Mouse (Mus musculus) right cerebral cortex, postnatal 36 days (tissue): Measurements from ENCODE around the gene Tmem107.

Experiments
- DNase-seq, 2 experiments: peaks; one replicate each; pipeline ENCODE4 v3.0.0; 2022; ENCODE audit warnings: low spot score in 2 of 2, mixed read lengths in 1 of 2

Gene Tmem107

DNA sequence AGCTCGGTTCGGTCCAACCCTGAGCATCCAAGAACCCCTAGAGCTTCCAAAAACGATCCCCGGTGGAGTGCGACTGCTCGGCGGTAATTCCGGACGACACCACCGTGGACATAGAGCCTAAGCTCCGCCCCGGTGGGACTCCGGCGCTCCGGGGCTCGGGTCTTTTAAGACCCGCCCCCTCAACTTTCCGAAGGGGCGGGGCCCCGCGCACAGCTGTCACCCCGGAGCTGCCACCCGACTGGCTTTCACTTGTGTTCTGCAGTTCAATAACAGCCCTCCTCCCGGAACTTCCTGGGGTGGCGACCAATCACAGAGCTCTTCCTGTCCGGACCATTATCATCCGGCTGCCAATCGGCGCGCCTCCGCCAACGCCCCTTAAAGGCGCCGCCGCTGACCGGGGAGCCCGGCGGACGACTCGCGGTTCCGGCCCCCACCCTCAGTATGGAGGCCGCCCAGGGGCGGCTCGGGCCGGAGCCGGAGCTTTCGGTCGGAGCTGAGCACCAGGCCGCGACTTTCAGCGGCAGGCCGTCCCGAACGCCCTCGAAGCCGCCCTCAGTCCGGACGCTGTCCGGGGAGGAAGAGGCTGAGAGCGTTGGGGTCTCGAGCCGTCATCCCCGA lies 11.1 kb upstream of the Tmem107 start, which contains the start of gene Borcs6:
Borcs6 (plus strand) TSS at position 361 of the 618 bp plus-strand sequence.
- DNase-seq, result peak; percentile 97 to 98

DNA sequence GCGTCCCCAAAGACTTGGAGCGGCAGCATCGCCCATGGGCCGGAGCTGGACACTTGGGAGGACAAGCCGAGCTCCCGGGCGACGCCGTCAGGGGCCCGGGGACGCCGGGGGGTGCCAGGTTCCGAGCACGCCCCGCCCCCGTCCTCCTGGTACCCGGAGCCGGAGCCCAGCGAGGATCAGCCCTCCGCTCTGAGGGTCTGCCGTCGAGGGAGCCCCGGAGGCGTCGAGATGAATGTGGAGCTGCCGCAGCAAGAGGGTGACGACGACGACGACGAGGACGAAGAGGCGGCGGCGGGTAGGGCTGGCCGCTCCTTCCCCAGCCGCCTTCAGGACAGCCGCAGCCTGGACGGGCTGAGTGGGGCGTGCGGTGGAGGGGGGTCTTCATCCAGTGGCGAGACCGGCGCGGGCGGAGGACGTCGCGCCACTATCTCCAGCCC lies 10.6 kb upstream of the Tmem107 start:
- DNase-seq, result no peak

DNA sequence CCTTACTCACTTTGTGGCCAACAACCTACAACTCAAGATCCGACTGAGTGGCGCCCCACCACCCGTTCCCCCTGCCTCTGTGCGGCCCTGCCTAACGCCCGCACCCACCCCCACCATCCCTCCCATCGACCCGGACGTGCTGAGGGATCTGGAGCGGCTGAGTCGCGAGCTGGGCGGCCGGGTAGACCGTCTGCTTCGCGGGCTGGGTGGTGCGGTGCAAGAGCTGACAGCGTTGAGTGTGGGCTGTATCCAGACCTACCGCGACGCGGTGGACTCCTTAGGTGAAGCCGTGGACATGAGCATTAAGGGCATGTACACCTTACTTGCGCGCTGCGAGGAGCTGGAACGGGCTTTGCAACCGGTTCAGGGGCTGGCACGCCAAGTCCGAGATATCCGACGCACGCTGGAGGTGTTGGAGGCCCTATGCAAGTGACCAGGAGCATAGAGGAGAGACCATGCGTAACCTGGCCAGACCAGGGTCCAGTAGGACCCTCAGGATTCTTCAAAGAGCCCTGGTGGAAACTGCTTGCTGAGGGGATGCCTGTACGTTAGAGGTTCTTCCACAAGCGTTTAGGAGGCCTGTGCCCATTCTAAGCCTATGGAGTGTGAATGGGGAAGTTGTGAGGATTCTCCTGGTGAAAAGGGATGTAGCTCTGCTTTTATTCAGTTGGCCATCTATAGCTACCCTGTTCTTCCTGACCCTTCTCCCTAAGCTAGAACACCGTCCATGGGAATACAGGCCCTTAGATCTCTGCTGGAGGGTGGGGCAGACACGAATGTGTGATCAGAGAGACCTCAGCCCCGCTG lies 10.0 kb upstream of the Tmem107 start:
- DNase-seq, result no peak

DNA sequence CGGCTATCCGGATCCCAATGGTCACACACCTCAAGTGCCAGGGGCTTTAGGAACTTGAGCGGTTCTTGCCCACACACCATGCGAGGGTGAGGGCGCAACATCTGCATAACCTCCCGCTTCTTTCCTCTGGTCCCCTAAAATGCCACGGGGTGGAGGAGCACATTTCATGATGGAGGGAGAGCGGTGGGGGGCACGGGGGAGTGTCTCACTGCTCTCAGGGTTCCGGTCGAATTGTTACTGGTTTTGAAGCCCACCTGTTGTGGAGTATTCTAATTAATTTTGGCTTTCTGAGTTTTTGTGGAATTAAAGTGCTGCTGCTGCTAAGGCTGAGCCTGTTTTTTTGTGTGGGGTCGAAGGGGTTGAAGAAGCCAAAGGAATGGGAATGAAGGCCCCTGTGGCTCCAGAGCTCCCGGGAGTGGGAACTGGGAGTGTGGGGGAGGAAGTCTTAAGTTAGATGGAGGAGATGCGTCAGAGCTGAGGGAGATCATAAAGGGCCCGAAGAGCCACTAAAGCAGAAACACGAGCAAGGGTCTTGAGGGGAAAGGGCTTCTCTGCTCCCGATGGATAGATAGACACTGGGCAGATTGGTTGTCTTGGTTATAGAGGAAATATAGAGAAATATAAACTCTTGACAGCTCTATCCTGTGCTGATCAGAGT lies 9.2 kb upstream of the Tmem107 start:
- DNase-seq, result no peak

DNA sequence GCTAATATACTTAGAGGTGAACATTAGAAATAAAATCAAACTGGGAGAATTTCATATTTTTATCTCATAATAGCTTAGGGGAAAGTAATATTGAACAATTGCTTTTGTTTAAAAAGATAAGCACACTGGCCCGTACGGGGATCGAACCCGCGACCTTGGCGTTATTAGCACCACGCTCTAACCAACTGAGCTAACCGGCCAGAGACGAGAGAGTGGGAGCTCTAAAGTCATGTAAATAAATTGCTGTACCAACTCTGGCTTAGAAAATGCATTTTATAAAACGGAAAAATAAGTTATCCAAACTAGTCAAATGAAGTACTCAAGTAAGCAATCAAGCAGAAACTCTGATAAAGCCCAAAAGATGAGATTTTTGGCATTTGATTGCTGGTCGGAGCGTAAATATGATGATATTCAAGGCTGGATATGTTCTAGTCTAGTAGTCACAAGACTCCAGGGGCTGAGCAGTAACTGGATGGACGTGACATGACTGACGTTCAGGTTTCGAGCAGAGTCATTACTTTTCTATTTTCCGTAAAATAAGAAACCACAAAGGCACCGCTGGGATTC lies 8.3 kb upstream of the Tmem107 start:
- DNase-seq, result peak; percentile 61 to 67

DNA sequence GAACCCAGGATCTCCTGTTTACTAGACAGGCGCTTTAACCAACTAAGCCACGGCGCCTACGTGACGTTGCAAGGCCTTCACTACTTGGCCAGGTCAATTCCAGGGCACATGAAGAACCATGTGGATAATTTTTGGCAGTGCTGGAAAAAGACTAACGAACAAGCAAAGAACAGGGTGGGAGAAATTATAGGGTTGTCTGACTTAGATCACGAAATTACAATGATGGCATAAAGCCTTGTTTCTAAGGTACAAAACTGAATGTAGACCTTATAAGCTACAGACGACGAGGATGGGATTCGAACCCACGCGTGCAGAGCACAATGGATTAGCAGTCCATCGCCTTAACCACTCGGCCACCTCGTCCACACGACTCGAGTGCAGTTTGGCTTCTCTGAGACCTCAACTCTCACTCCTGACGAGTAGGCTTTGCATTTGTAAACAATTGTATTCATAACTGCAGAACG lies 7.8 kb upstream of the Tmem107 start:
- peak; percentile 93 for DNase-seq

DNA sequence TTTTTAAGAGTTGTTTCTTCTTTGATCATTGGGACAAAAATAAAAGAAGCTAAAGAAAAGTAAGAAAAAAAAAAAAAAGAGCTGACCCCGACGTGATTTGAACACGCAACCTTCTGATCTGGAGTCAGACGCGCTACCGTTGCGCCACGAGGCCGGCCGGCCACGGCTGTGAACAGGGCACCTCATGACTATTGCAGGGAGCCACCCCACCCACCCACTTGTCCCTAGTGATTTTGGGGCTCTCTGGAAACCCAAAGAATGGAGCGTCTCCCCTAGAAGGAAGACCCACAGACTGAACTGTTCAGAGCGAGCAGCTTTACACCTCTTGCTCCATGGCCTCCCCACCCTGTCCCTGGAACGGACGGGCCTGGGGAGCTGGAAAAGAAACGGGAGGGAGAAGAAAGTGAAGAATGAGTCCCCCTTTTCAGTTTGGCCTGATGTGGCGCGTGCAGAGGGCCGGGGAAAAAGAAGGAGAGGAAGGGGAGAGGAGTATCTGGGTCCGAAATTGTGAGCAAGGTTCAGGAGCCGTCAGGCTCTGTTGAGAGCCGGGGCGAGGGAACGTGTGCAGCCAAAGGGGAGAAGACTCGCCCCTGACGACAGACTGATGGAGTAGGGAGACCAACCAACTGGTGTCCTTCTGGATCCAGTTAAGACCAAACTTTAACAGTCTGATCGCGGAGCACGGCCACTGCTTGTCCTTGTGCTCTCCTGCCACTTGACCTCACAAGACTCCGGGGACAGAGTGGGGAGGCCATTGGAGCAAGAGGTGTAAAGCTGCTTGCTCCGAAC lies 7.0 kb upstream of the Tmem107 start:
- DNase-seq, result peak in 1 of 2 experiments; percentile 59

DNA sequence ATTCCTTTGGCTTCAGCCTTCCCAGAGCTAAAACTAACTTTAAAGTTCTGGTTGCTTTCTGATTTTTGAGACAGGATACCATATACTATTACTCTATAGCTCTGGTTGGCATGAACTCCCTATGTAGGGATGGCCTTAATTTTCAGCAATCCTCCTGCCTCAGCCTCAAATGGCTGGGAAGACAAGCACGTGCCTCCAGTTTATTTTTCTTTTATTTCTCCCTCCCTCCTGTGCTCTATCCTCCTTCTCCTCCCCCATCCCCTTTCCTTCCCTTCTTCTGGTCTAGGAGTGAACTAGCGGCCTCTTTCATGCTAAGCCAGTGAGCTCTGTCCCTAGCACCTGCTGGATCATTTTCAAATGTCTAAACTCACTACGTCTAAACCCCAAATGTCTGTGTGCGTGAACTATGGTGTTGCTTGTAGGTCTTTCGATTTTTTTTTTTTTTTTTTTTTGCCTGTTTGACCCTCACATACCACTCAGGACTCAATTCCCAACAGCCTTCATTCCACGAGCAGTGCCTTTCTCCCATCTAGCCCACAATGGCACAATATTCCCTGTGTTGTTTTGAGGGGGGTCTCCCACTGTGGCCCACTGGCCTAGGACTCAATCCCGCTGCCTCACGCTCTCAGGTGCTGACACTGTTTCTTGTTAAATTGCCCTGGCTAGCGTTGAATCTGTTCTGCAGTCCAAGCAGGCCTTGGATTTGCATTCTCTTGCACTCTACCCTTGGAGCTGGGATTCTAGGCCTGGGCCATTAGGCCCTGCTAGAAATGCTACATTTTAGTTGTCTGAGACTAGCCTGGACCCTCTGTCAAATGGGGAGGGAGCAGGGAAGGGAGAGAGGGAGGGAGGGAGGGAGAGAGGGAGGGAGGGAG lies 6.1 kb upstream of the Tmem107 start:
- DNase-seq, result no peak

DNA sequence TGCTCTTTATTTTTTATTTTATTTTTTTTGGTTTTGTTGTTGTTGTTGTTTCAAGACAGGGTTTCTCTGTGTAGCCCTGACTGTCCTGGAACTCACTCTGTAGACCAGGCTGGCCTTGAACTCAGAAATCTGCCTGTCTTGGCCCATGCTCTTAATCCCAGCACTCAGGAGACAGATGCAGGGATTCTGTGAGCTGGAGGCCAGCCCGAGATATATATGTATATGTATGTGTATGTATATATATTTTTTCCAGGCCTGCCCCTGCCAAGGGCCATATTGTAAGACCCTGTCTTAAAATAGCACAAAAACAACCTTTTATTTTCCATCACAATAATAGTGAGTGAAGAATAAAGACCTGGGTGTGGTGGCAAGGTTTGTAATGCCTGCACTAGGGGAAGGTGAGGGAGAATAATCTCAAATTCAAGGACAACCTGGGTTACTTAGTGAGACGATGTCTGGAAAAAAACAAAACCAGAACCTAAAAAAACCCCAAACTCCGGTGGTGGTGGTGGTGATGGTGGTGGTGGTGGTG lies 5.1 kb upstream of the Tmem107 start:
- no peak for DNase-seq

DNA sequence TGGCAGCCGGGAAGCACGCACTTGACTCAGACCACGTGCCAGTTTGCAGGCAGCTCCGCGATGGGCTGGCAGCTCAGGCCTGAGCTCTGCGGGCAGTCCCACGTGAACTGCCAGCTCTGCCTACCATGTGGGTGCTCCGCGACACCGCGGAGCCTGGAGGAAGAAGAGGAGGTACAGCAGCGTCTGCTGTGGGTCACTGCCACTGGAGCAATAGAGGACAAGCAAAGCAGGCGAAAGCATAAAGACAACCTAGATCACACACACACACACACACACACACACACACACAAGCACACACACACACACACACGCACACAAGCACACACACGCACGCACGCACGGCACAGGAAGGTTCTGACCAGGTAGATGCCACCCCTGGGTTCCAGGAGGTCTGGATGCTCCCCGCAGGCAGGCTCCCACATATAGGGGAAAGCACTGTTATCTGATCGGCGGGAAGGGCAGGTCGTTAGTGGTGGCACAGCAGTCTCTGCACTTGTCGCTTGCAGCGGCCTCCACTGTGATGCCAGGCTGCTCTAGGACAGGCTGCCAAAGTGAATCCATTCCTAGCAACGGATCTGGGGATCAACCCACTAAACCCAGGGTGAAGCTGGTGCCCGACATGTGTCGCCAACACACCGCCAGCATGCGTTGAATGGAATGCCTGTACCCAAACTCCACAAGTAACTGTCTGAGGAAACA lies 4.3 kb upstream of the Tmem107 start:
- DNase-seq, result peak; percentile 66 to 75

DNA sequence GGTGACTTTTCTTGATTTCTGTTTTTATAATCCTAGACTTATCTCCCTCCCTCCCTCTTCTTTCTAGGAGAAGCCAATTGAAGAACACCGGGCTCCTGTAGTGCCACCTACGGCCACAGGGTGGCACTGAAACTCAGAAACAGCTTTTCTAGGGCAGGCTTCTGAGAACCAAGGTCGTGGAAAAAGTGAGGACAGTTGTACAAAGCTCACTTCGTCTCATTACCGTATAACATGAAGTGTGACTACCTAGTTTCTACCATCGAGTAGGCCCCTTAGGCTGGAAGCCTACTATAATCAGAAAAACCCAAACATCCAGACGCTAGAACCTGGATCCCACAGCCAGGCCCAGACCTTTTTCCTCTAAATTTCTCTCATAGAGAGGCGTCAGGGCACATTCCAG lies 3.6 kb upstream of the Tmem107 start:
- peak; percentile 80 to 82 for DNase-seq

DNA sequence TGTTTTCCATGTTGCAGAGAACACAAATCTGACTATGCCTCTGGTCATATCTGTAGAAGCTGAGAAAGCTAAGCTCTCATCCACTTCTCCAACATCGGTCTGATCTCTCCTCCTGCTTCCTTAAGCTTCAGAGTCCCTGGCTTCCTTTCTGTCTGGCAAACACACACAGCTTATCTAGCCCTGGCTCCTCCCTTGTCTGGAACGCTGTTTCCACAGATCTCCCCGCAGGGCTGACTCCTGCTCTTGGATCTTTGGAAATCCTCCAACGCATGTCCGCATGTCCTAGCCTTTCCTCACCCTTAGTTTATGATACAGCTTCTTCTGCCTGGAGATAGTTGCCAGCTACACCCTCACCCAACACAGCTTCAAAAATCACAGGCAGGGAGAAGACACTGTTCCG lies 3.0 kb upstream of the Tmem107 start:
- no peak for DNase-seq

DNA sequence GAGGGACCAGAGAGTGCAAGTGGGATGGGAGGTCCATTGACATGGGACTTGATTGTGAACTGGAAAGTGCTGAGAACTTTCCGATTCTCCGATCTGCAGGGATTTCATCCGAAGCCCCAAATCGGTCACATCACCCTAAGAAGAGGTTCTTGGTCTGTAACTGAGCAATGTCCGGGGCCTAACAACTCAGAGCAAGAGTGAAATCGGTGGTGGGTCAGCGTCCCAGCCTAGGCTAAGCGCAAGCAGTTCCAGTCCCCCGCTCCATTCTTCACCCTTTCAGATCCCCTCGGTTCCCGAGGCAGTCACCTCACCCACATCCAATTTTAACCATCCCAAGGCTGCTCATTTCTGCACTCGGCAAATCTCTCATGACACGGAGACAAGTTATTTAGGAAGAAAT lies 513 bp upstream of the Tmem107 start:
- DNase-seq, result no peak

DNA sequence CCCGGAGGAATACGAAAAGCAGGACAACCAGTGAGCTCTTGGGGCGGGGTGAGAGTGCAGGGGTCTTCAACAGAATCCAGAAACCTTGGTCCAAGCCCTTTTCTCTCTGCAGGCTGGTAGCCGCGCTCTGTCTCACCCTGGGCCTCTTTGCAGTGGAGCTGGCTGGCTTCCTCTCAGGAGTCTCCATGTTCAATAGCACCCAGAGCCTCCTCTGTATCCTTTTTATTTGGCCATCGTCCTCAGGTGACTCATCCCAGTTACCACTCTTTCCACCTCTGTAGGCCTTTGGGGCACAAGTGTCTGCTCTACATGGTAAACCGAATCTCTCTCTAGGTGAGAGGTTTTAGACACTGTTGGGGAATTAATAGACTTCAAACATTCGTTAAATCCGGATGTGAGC lies 656 bp downstream of the Tmem107 start:
- DNase-seq, result no peak

DNA sequence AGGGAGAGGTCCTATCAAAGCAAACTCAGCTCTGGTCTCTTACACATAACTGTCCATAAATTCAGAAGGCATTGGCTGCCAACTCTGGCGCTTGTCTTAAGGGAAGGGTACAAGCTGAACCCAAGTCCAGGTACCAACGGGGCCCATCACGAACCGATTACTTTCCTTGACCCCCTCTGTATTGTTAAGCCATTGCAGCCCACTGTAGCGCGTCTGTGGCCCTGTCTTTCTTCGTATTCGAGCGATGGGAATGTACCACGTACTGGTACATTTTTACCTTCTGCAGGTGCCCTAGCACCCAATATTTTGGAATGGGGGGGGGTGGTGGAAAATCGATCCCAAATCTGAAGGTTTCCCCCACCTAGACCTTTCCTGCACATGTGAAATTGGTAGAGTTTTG lies 1.6 kb downstream of the Tmem107 start:
- no peak for DNase-seq

DNA sequence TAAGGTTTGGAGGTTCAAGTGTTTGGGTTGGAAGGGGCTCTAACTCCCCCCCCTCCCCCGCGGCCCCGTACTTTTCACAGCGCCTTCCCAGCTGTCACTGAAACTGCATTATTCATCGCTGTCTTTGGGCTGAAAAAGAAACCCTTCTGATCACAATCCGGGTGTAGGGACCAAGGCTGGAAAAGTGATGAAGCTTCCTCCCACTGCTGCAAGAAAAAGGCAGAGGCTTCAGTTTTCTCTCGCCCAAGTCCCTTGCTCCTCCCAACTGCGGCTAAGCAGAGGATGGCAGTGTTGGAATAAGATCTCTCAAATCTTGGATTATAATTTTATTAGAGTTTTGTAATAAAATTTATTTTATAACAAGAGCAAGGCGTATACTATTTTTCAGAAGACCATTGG lies 2.1 kb downstream of the Tmem107 start:
- DNase-seq, result no peak

DNA sequence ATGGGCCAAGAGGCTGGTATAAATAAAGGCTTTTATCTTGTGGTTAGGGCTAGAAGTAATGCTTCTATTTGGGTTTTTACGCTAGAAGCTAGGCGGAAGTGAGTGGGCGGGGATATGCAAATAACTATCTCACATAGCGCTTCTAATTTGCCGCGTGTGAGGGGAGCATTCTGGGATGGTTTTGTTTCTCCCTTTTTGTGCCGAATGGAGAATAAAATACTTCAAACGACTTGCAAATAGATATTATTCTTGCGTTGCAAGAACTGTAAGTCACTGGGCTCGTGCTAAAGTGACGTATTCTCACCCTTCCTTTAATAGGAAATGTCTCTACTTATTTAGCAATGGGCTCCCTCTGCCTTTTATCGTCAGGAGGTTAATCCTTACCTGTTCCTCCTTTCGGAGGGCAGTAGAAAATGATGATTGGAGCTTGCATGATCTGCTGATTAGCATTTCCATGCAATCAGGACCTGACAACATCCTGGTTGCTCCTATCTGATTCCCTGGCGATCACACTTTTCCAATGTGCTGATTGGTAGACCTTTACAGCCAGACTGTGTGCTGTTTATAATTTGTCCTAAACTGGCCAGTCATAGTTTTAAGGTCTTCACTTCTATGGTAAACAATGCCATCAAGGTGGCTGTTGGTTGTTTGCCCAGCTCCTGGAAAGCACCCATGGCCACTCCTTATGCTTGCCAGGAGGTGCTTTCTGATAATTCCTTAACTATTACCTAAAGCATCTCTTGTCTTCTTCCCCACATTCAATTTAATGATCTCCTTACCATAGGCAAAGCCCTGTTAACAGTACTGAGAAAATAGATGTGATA lies 2.7 kb downstream of the Tmem107 start:
- DNase-seq, result peak; percentile 82 to 85

DNA sequence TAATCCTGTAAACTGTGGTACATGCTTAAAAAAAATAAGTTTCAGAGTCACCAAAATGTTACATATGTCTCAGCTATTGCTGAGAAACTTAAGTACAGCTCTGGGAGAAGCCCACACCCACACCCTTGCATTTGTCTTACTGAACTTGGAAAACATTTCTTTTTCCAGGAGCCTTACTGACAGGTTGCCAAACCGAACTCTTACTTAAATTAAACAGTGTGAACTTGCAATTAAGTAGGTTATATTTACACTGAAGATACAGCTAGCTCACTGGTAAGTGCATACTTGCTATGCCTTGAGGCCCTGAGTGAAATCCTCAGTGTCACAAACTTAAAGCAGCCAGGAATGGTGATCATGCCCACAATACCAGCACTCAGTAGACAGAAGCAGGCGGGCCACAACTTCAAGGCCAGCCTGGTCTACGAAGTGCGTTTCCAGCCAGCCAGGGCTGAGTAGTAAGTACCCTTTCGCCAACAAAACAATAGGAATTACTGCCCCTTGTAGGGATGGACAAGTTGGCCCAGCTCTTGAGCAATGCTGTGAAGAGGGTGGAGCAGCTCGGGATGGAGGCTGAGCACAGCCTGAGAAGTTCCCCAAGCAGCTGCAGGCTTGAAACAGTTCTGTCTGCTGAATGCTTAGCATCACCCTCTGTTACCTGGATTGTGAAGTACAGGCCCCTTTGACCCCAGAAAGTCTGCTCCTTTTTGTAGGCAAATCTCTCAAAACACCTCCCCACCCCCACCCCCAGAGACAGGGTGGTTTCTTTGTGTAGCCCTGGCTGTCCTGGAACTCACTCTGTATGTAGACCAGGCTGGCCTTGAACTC lies 3.6 kb downstream of the Tmem107 start:
- DNase-seq, result no peak
